Mouse (Mus musculus): ENCODE measurements around the gene E2f8. TPM values are rescaled to one million over a fixed set of nuclear protein-coding genes. Genes with fewer than 3 reads are reported as not detected.

E2f8 gene
- total RNA-seq, 1 experiment, result 12.1 TPM

- Histone ChIP-seq H3K27ac (ENCODE audit: insufficient read depth, low read depth, low read length, poor library complexity, severe bottlenecking) (no peak overlapping the region), H3K9ac (ENCODE audit: insufficient read depth, low read depth, low read length, poor library complexity, severe bottlenecking) (no peak overlapping the region), H3K4me1 (ENCODE audit: control insufficient read depth in 2 of 2, insufficient read depth in 2 of 2, low read length in 2 of 2, poor library complexity in 1 of 2) (peaks cover 2 to 3% of the 10 kb centered on the region in 2 experiments; a peak in 2 of 4 replicates), H3K4me3 (ENCODE audit: insufficient read depth in 1 of 2, low read depth in 1 of 2, low read length in 2 of 2, poor library complexity in 1 of 2, severe bottlenecking in 1 of 2) (no peak overlapping the region), H3K9me3 (ENCODE audit: control insufficient read depth, insufficient read depth, low read depth, low read length) (no peaks in the 10 kb centered on the region), H3K36me3 (ENCODE audit: control insufficient read depth, insufficient read depth, low read length, poor library complexity, severe bottlenecking) (no peaks in the 10 kb centered on the region)
- no peak for TF ChIP-seq MAFK (IDR thresholded peaks at IDR 0.05; ENCODE audit: insufficient read depth, low read depth, low read length)
- no peak for TF ChIP-seq ZC3H11A (IDR thresholded peaks at IDR 0.05; ENCODE audit: borderline replicate concordance, low read depth, low read length)
- no peak for TF ChIP-seq ZNF384 (IDR thresholded peaks at IDR 0.05; ENCODE audit: low read depth, low read length)
- TF ChIP-seq HCFC1 (IDR thresholded peaks at IDR 0.05; ENCODE audit: borderline replicate concordance, insufficient read depth, low read length), result no peak
- TF ChIP-seq CHD2 (IDR thresholded peaks at IDR 0.05; ENCODE audit: low read depth, low read length), result no peak
- in situ Hi-C loops (cut with MboI; ENCODE audit: low sequenced_read_pairs in 2 of 2, unreplicated experiment in 2 of 2), result no loop called here
- no peak for DNase-seq (ENCODE audit: low read depth, low spot score)
Measured at GRCm38 (mm10) chr7:48894152-48894551, 12.8 kb upstream of the E2f8 start.

DNA sequence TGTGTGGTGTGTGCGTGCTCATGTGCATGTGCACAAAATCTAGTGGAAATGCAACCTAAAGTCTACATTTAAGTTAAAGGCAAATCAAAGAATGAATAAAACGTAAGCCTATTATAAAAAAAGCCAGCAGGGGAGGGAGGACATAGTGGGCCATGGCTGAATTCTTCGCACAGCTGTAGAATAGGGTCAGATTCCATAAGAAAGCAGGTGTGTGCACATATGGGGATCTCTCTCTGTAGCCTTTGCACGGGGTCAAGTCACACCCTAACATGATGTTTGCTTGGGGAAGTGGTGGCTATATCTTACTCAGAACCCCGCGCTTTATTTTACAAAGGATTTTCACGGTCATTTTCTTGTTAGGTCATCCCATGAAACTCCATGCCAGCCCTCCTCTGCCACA, 11.7 kb upstream of the E2f8 start:
- in situ Hi-C loops (cut with MboI; ENCODE audit: low sequenced_read_pairs in 2 of 2, unreplicated experiment in 2 of 2), result no loop called here
- Histone ChIP-seq H3K4me1 (ENCODE audit: control insufficient read depth in 2 of 2, insufficient read depth in 2 of 2, low read length in 2 of 2, poor library complexity in 1 of 2) (peaks cover 2 to 3% of the 10 kb centered on the region in 2 experiments; a peak in 2 of 4 replicates), H3K36me3 (ENCODE audit: control insufficient read depth, insufficient read depth, low read length, poor library complexity, severe bottlenecking) (no peaks in the 10 kb centered on the region), H3K27ac (ENCODE audit: insufficient read depth, low read depth, low read length, poor library complexity, severe bottlenecking) (no peak overlapping the region), H3K9ac (ENCODE audit: insufficient read depth, low read depth, low read length, poor library complexity, severe bottlenecking) (no peak overlapping the region), H3K4me3 (ENCODE audit: insufficient read depth in 1 of 2, low read depth in 1 of 2, low read length in 2 of 2, poor library complexity in 1 of 2, severe bottlenecking in 1 of 2) (no peak overlapping the region), H3K9me3 (ENCODE audit: control insufficient read depth, insufficient read depth, low read depth, low read length) (no peaks in the 10 kb centered on the region)
- DNase-seq (ENCODE audit: low read depth, low spot score), result no peak
- TF ChIP-seq ZNF384 (IDR thresholded peaks at IDR 0.05; ENCODE audit: low read depth, low read length) (no peak), HCFC1 (IDR thresholded peaks at IDR 0.05; ENCODE audit: borderline replicate concordance, insufficient read depth, low read length) (no peak), ZC3H11A (IDR thresholded peaks at IDR 0.05; ENCODE audit: borderline replicate concordance, low read depth, low read length) (no peak), CHD2 (IDR thresholded peaks at IDR 0.05; ENCODE audit: low read depth, low read length) (no peak), MAFK (IDR thresholded peaks at IDR 0.05; ENCODE audit: insufficient read depth, low read depth, low read length) (no peak)

- no peak for DNase-seq (ENCODE audit: low read depth, low spot score)
- H3K27ac ChIP-seq (ENCODE audit: insufficient read depth, low read depth, low read length, poor library complexity, severe bottlenecking), result no peak overlapping the region
- no peaks in the 10 kb centered on the region for H3K36me3 ChIP-seq (ENCODE audit: control insufficient read depth, insufficient read depth, low read length, poor library complexity, severe bottlenecking)
- no peak overlapping the region for H3K9ac ChIP-seq (ENCODE audit: insufficient read depth, low read depth, low read length, poor library complexity, severe bottlenecking)
- H3K4me3 ChIP-seq (ENCODE audit: insufficient read depth in 1 of 2, low read depth in 1 of 2, low read length in 2 of 2, poor library complexity in 1 of 2, severe bottlenecking in 1 of 2), result no peak overlapping the region
- in situ Hi-C loops (cut with MboI; ENCODE audit: low sequenced_read_pairs in 2 of 2, unreplicated experiment in 2 of 2), result no loop called here
- peaks cover 0 to 3% of the 10 kb centered on the region in 2 experiments; a peak in 1 of 4 replicates for H3K4me1 ChIP-seq (ENCODE audit: control insufficient read depth in 2 of 2, insufficient read depth in 2 of 2, low read length in 2 of 2, poor library complexity in 1 of 2)
- TF ChIP-seq ZNF384 (IDR thresholded peaks at IDR 0.05; ENCODE audit: low read depth, low read length), result no peak
- no peak for TF ChIP-seq HCFC1 (IDR thresholded peaks at IDR 0.05; ENCODE audit: borderline replicate concordance, insufficient read depth, low read length)
- TF ChIP-seq ZC3H11A (IDR thresholded peaks at IDR 0.05; ENCODE audit: borderline replicate concordance, low read depth, low read length), result no peak
- TF ChIP-seq MAFK (IDR thresholded peaks at IDR 0.05; ENCODE audit: insufficient read depth, low read depth, low read length), result no peak
- no peak for TF ChIP-seq CHD2 (IDR thresholded peaks at IDR 0.05; ENCODE audit: low read depth, low read length)
- H3K9me3 ChIP-seq (ENCODE audit: control insufficient read depth, insufficient read depth, low read depth, low read length), result no peaks in the 10 kb centered on the region
Measured at GRCm38 (mm10) chr7:48891029-48891428, 9.6 kb upstream of the E2f8 start.

DNA sequence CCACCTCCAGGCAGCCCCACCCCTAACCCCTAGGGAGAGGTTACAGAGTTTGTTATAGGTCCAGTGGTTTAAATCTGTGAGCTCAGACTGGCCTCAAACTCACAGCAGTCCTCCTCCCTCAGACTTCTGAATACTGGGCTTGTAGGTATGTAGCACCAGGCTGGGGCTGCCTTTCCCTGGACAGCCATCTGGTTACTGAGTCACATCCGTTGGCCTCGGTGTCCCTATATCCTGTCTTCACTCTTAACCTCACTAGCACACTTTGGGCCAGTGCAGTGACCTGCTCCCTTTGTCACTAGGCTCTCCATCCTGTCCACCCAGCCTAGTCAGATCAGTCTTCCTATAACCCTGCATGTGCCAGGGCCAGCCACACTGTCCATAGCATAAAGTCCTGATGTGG, 7.4 kb upstream of the E2f8 start:
- TF ChIP-seq ZC3H11A (IDR thresholded peaks at IDR 0.05; ENCODE audit: borderline replicate concordance, low read depth, low read length), result no peak
- Histone ChIP-seq H3K9ac (ENCODE audit: insufficient read depth, low read depth, low read length, poor library complexity, severe bottlenecking) (no peak overlapping the region), H3K4me3 (ENCODE audit: insufficient read depth in 1 of 2, low read depth in 1 of 2, low read length in 2 of 2, poor library complexity in 1 of 2, severe bottlenecking in 1 of 2) (no peak overlapping the region), H3K9me3 (ENCODE audit: control insufficient read depth, insufficient read depth, low read depth, low read length) (no peaks in the 10 kb centered on the region), H3K4me1 (ENCODE audit: control insufficient read depth in 2 of 2, insufficient read depth in 2 of 2, low read length in 2 of 2, poor library complexity in 1 of 2) (peaks cover 0 to 2% of the 10 kb centered on the region in 2 experiments; a peak in 1 of 4 replicates), H3K36me3 (ENCODE audit: control insufficient read depth, insufficient read depth, low read length, poor library complexity, severe bottlenecking) (no peaks in the 10 kb centered on the region), H3K27ac (ENCODE audit: insufficient read depth, low read depth, low read length, poor library complexity, severe bottlenecking) (no peak overlapping the region)
- in situ Hi-C loops (cut with MboI; ENCODE audit: low sequenced_read_pairs in 2 of 2, unreplicated experiment in 2 of 2), result loop anchor here in 1 of 2 experiments (10.0 kb wide), 1 partner anchor 56 kb away; no protein-coding TSS in a partner anchor
- no peak for DNase-seq (ENCODE audit: low read depth, low spot score)

DNA sequence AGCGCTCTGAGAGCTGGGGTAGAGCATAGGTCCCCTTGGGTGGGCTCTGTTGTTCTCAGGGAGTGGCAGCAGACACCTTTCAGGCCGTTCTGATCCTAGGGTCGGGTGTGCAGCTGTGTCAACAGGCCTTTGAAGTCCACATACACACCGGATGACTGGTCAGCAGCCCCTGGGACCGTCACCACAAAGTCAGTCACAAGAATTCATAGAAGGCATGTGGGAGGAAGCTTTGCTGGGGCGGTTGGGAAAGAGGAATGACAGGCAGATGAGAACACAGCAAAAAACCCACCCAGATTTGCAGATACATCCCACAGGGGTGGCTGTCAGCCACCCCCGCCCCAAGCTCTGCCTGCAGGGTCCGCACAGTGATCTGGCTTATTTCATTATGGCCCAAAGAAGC, 6.6 kb upstream of the E2f8 start:
- H3K9ac ChIP-seq (ENCODE audit: insufficient read depth, low read depth, low read length, poor library complexity, severe bottlenecking), result no peak overlapping the region
- TF ChIP-seq CHD2 (IDR thresholded peaks at IDR 0.05; ENCODE audit: low read depth, low read length) (no peak), ZNF384 (IDR thresholded peaks at IDR 0.05; ENCODE audit: low read depth, low read length) (no peak), MAFK (IDR thresholded peaks at IDR 0.05; ENCODE audit: insufficient read depth, low read depth, low read length) (no peak), ZC3H11A (IDR thresholded peaks at IDR 0.05; ENCODE audit: borderline replicate concordance, low read depth, low read length) (no peak), HCFC1 (IDR thresholded peaks at IDR 0.05; ENCODE audit: borderline replicate concordance, insufficient read depth, low read length) (no peak)
- no peaks in the 10 kb centered on the region for H3K36me3 ChIP-seq (ENCODE audit: control insufficient read depth, insufficient read depth, low read length, poor library complexity, severe bottlenecking)
- in situ Hi-C loops (cut with MboI; ENCODE audit: low sequenced_read_pairs in 2 of 2, unreplicated experiment in 2 of 2), result loop anchor here in 1 of 2 experiments (10.0 kb wide), 1 partner anchor 57 kb away; no protein-coding TSS in a partner anchor
- no peak overlapping the region for H3K27ac ChIP-seq (ENCODE audit: insufficient read depth, low read depth, low read length, poor library complexity, severe bottlenecking)
- no peaks in the 10 kb centered on the region for H3K9me3 ChIP-seq (ENCODE audit: control insufficient read depth, insufficient read depth, low read depth, low read length)
- no peaks in the 10 kb centered on the region for H3K4me1 ChIP-seq (ENCODE audit: control insufficient read depth in 2 of 2, insufficient read depth in 2 of 2, low read length in 2 of 2, poor library complexity in 1 of 2)
- DNase-seq (ENCODE audit: low read depth, low spot score), result no peak
- no peak overlapping the region for H3K4me3 ChIP-seq (ENCODE audit: insufficient read depth in 1 of 2, low read depth in 1 of 2, low read length in 2 of 2, poor library complexity in 1 of 2, severe bottlenecking in 1 of 2)
